Mouse (Mus musculus) T-cell, adult 2 months (primary cell): ENCODE results near the gene Usp43.

ENCODE experiments used
- DNase-seq: peaks from one replicate; pipeline ENCODE4 v3.0.0; 2022; ENCODE audit warnings: low spot score

Gene Usp43

GRCm38 (mm10) chr11:67806832-67807597 lies 114.9 kb downstream of the Usp43 start:
- no peak for DNase-seq

GRCm38 (mm10) chr11:67805538-67805937 lies 116.4 kb downstream of the Usp43 start:
- DNase-seq = no peak
